Mouse (Mus musculus) B cell, adult 67 days (primary cell): ENCODE results near the gene 9030025P20Rik. TPM values are rescaled to one million over a fixed set of nuclear protein-coding genes. Genes with fewer than 3 reads are reported as not detected.

Experiments used
- total RNA-seq, 2 experiments: library from RNA; stranded (reverse); gene quantifications; 4 replicates each; pipeline ENCODE4 v1.2.4; 2023

Gene 9030025P20Rik
- total RNA-seq, result 10 to 100 TPM; 29.4 to 30.5 TPM

DNA sequence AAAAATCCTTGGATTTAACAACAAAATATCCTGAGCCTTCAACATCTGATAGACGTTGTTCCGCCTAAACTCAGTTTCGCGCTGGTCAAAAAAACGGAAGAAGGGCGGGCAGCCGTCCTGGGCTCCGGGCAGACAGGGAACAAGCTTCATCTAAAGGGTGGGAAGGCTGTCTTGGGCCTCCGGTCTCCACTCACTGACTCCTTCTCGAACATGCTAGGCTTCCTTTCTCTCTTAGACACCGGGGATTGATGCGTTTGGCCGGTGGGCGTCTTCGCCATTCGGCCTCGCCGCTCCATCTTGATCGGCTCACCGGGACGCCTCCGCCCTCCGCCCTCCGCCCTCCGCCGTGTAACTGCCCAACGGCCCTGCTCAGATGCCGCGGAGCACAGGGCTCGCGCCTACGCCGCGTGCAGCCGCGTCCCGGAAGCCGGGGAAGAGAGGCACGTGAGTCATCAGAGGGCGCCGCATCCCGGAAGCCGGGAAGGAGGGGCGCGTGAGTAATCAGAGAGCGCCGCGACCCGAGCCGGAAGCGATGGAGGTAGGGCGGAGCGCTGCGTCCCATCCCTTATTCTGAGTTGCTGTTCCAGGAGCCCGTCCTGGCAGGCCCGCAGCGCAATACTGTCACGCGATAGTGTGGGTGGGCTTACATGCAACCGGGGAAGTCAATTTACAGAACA, at the start of gene 9030025P20Rik, which contains the start of gene Gm3417:
Gene 9030025P20Rik, plus strand, starts transcription at position 107 of the 677 bp plus-strand sequence.
Gene Gm3417, minus strand, starts transcription at position 429 of the 677 bp plus-strand sequence.

GRCm38 (mm10) chr17:14943009-14943728, 35.1 kb upstream of the 9030025P20Rik start, which contains the start of the genes Wdr27 and 1600012H06Rik:
Gene Wdr27 (minus strand): TSS chr17:14943158.
Gene 1600012H06Rik (plus strand): TSS chr17:14943184.

GRCm38 (mm10) chr17:14960951-14961556, 17.2 kb upstream of the 9030025P20Rik start, which contains the start of gene Phf10:
Gene Phf10 (minus strand): TSS chr17:14961273.

DNA sequence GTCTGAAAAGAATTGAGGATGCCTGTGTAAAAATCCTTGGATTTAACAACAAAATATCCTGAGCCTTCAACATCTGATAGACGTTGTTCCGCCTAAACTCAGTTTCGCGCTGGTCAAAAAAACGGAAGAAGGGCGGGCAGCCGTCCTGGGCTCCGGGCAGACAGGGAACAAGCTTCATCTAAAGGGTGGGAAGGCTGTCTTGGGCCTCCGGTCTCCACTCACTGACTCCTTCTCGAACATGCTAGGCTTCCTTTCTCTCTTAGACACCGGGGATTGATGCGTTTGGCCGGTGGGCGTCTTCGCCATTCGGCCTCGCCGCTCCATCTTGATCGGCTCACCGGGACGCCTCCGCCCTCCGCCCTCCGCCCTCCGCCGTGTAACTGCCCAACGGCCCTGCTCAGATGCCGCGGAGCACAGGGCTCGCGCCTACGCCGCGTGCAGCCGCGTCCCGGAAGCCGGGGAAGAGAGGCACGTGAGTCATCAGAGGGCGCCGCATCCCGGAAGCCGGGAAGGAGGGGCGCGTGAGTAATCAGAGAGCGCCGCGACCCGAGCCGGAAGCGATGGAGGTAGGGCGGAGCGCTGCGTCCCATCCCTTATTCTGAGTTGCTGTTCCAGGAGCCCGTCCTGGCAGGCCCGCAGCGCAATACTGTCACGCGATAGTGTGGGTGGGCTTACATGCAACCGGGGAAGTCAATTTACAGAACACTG, 31.6 kb downstream of the 9030025P20Rik start, which contains the start of gene Gm3435:
Gene Gm3435, plus strand, starts transcription at position 471 of the 708 bp plus-strand sequence.

Other genes starting within 250 kb of the 9030025P20Rik start
- not detected for gene Wdr27, start 35.3 kb upstream of the 9030025P20Rik start, total RNA-seq
- gene 1600012H06Rik, start 35.3 kb upstream of the 9030025P20Rik start, total RNA-seq, result 10 to 100 TPM; 18.3 to 22.4 TPM
- 10 to 100 TPM; 34.1 to 42.1 TPM for gene Phf10, start 17.2 kb upstream of the 9030025P20Rik start, total RNA-seq
- not detected for gene Gm3417, start 322 bp downstream of the 9030025P20Rik start, total RNA-seq
- gene Gm3435, start 31.7 kb downstream of the 9030025P20Rik start, total RNA-seq, result 10 to 100 TPM in 1 of 2 experiments, 1 to 10 TPM in 1; 5.3 to 12.2 TPM
- 100 to 1,000 TPM; 188 to 209 TPM for gene Ermard, start 62.7 kb downstream of the 9030025P20Rik start, total RNA-seq
- 1 to 10 TPM in 1 of 2 experiments, not detected in 1; 1.7 TPM for gene Tcte3, start 63.0 kb downstream of the 9030025P20Rik start, total RNA-seq
- gene Gm3448, start 63.1 kb downstream of the 9030025P20Rik start, total RNA-seq, result 10 to 100 TPM; 11.1 to 13.7 TPM